Mouse (Mus musculus) mouse trophoblast stem cell (cell line): ENCODE results near the gene Slc12a7.

ENCODE experiments used
- in situ Hi-C, 2 experiments: fragments of 300-500 bp; cut with MseI, MboI; formaldehyde crosslinking; loops; 2 replicates in 1 of 2; 3 replicates in 1 of 2; pipeline ENCODE4 v1.15.1; 2025

The Slc12a7 gene

DNA sequence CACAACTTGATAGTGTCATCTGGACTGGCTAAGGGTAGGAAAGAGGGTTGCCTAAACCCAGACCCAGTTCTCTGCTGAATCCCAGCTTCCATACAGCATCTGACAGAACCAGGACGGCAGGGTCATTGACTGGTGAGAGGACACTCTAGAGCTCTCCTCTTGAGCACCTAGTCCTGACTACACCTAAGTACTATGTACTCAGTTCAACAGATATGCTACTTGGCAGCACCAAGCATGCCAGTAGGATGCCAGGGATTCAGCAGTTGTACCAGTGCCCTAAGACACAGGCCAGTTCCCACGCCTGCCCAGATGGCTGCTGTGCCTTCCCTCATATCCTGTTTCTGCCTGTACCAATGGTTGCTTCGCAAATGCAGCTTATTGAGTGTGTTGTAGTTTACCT is 80.0 kb downstream of the Slc12a7 start:
- in situ Hi-C loops, result no loop called here

GRCm38 (mm10) chr13:73814181-73814580 is 81.3 kb downstream of the Slc12a7 start:
- in situ Hi-C loops, result no loop called here

DNA sequence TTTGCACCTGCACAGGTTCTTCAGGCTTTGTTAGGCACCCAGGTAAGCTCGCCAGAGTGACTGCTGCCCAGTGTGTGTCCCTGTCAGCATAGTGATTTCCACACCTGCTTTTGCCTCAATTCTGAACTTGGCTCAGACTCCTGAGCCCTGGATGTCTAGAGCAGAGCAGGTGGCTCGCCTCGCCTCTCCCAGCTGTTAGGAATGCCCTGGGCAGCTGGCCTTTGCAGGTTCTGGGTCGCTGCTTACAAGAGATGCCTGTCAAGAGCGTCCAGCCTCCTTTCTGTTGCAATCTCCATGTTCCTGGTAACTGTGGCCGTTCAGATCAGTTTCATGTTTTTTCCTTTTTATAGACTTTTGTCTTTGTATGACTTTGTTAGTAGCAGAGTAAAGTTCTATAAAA is 83.4 kb downstream of the Slc12a7 start:
- in situ Hi-C loops, result no loop called here

GRCm38 (mm10) chr13:73818921-73819320 is 86.0 kb downstream of the Slc12a7 start:
- in situ Hi-C loops, result no loop called here

GRCm38 (mm10) chr13:73821251-73821650 is 88.4 kb downstream of the Slc12a7 start:
- in situ Hi-C loops, result loop anchor here (5.0 kb wide), 1 partner anchor 104 kb away; no protein-coding TSS in a partner anchor

DNA sequence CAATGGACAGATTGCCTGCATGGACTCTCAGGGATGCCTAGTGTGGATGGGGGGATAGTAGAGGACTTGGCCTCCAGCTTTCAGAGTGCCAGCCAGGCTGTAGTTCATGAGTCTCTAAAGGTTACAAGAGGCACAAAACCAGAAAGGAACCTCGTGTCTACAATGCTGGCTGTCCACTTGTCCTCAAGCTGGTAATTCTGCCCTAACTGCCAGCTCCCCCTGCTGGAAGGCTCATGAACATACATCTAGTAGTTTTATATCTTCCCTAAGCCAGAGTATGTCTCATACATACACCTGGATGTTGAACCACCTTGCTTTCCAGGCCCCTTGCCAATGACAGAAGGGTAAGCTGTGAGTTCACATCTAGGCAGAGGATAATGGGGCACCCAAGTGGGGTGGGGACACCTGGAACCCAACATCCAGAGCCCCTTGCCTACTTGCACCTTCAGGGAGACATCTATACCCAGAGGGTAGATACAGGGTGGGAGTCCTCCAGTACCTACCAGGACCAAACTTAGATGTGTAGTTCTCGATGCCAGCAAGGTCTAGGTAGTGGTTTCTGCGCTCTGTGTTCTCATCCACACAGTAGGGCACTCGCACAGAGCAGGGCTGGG is 89.4 kb downstream of the Slc12a7 start:
- in situ Hi-C loops, result loop anchor here (5.0 kb wide), 1 partner anchor 105 kb away; no protein-coding TSS in a partner anchor

- in situ Hi-C loops, result loop anchor here (5.0 kb wide), 1 partner anchor 106 kb away; no protein-coding TSS in a partner anchor
These were observed 90.8 kb downstream of the Slc12a7 start for GRCm38 (mm10) chr13:73823711-73824110.

- in situ Hi-C loops, result no loop called here
These were observed 94.3 kb downstream of the Slc12a7 start for GRCm38 (mm10) chr13:73827243-73827642.

DNA sequence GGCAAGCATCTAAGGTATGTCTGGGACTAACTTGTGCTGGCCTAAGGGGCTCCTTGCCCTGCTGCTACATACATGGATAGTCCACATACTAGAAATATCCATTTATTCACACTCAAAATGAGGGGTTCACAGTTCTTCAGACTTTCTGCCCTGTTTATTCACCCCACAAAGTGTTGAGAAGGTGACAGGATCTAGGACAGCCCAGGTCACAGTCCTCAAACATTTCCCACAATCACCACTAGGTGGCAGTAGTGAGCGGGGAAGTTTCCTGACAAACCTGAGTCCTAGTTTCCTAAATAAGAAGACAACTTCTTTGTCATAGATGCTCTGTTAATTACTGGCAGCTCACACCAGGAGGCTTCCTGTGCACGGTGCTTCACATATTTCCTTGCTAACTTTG is 98.6 kb downstream of the Slc12a7 start:
- in situ Hi-C loops, result loop anchor here (5.0 kb wide), 1 partner anchor 76 kb away; no protein-coding TSS in a partner anchor

DNA sequence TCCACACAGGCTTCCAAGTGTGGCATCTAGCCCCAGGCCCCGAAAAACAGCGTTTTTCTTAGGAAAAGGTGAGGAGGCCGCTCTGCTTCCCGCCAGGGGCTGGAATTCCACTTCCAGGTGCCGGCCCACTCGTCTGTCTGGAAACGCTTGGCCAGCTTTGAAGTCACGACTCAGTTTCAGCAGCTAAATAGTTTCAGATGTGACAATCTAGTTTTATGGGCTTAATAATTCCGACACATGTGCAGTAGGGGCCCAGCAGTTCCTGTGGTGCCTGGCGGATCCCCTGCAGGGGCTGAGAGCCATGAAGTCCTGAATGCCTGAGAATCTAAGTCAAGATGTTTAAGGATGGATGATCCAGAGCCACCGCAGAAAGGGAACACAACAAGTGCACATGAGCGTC is 100.9 kb downstream of the Slc12a7 start:
- in situ Hi-C loops, result loop anchor here (5.0 kb wide), 1 partner anchor 73 kb away; no protein-coding TSS in a partner anchor

- in situ Hi-C loops, result no loop called here
These were observed 102.9 kb downstream of the Slc12a7 start for GRCm38 (mm10) chr13:73835791-73836190.

DNA sequence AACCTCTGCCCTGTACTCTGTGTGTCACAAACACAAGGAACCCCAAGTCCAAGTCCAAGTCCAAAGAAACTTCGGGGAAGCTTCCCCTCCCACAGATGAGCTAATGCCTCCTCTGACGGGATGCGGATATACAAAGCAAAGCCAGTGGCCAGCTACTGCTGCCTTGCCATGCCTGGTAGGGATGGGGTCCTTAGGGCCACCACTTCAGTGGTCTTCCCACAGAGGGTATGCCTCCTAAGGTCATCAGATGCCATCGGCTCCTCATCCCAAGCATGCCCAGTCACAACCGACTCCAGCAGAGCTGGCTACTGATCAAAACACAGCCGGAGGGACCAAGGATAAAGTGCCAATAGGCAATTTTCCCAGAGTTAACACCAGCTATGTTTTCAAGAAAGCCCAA is 103.6 kb downstream of the Slc12a7 start:
- in situ Hi-C loops, result no loop called here

DNA sequence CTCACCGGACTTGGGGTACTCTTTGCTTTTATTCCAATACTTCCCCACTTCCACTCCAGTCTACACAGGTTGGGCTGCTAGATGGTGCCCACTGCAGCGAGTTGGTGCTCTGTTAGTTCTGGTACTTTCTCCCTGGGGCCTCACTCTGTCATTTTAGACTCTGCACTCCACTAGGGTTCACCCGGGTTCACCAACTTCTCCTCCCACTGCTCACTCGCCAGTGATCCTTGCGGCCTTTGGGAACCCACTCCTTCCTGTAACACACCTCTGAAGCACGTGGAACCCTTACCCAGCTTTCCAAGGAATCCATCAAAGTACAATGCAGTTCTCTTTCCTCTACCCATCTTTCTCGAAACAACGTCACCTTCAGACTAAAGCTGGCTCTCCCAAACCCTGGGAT is 104.8 kb downstream of the Slc12a7 start:
- in situ Hi-C loops, result no loop called here

DNA sequence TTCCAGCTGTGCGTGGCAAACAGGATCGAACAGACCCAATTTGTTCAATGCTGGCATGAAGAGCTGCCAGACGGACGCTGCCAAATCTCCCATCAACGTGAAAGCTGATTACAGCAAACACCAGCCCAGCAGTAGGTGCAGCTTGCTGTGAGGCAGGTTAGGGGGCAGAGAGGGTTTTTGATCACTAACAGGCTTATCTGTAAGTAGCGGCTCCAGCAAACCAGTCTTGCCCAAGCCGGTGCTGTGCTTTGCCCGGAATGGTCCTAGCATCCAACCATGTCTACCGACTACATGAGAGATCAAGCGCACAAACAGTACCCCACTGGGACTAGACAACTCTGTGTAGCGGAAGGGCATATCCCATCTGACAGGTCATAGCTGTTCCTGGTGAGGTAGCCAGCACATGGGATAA is 106.2 kb downstream of the Slc12a7 start:
- in situ Hi-C loops, result no loop called here

DNA sequence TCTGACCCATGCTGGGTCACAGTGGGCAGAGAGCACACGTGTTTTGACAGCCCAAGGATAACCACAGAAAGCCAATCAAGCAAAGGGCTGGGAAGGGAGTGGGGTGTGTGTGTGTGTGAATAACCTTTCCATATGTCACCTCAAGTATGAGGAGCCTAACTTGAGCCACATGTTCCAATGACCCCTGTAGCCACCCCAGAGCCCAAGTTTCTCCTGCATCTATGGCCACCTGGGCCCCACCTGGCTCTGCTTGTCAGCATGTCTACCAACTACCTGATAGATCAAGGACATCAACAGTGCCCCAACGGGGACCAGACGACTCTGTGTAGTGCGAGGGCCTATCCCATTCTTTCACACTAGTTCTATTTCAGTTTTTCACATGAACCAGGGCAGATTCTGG is 106.8 kb downstream of the Slc12a7 start:
- in situ Hi-C loops, result no loop called here

DNA sequence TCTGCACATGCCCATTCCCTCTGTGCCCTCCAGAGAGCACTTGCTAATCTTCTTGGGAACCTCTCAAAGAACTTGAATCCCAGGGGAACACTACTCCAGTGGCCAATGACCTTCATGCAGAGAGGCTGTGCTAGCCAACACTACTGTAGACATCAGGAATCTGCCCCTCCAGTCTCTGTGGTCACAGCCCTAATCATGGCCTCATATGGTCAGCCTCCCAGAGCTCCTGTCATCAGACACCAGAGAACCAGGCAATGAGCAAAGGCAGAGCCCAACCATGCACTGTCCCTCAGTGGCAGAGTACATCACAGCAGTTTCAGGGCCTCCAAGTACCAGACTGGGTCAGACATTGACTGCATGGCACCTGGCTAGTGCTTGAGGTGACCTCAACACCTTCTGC is 109.8 kb downstream of the Slc12a7 start:
- in situ Hi-C loops, result no loop called here

- in situ Hi-C loops, result no loop called here
These were observed 113.9 kb downstream of the Slc12a7 start for GRCm38 (mm10) chr13:73846589-73847464.

DNA sequence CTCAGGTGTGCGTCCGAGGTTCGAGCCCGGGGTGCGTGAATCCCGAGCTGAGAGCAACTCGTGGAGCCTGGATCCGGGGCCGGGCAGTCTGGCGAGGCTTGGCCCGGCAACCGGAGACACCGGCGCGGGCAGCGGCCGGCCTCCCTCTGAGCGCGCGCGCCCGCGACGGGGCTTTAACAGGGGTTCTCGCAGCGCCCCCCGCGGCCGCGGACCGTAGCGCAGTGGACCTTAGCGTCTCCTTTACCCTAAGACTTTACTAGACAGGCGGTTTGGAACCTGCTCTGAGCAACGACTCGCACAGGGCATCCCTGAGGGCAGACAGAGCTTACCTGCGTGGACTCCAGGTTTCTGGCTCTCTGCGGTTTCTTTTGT is 114.6 kb downstream of the Slc12a7 start, which contains the start of gene Nkd2:
Gene Nkd2, minus strand, starts transcription at position 167 of the 372 bp plus-strand sequence.
- in situ Hi-C loops, result no loop called here
